Mouse (Mus musculus) liver, adult 2 months (tissue): ENCODE results near the gene Atg16l2. TPM values are rescaled to one million over a fixed set of nuclear protein-coding genes. Genes with fewer than 3 reads are reported as not detected.
A peak's percentile ranks its signal among the peaks of the same experiment; 100 is the strongest.

Source experiments
- DNase-seq: peaks from one replicate; pipeline ENCODE4 v3.0.0-alpha.2; 2011; ENCODE audit warnings: low read depth, low spot score; ENCODE audit errors: extremely low read depth
- H3K27ac ChIP-seq: fragments of 200-500 bp; replicated peaks from 2 replicates; pipeline ENCODE4 v1.5.1; 2012; ENCODE audit warnings: low read depth, mild to moderate bottlenecking, control low read depth, inconsistent platforms, low read length; ENCODE audit not compliant: insufficient read depth
- H3K27me3 ChIP-seq: fragments of 200-500 bp; 2 replicates; pipeline ENCODE4 v1.6.1; 2012; ENCODE audit warnings: mild to moderate bottlenecking, moderate library complexity, low read length, inconsistent platforms; ENCODE audit not compliant: control insufficient read depth, insufficient read depth
- H3K36me3 ChIP-seq: fragments of 200-500 bp; 2 replicates; pipeline ENCODE4 v1.6.1; 2012; ENCODE audit warnings: low read length, inconsistent platforms; ENCODE audit not compliant: control insufficient read depth, insufficient read depth
- H3K4me1 ChIP-seq: fragments of 200-500 bp; 2 replicates; pipeline ENCODE4 v1.6.1; 2011; ENCODE audit warnings: low read length; ENCODE audit not compliant: control insufficient read depth, insufficient read depth
- H3K4me3 ChIP-seq: fragments of 200-500 bp; 2 replicates; pipeline ENCODE4 v1.5.1; 2011; ENCODE audit warnings: low read depth, mild to moderate bottlenecking, control low read depth, low read length, moderate library complexity; ENCODE audit not compliant: insufficient read depth
- H3K79me2 ChIP-seq: fragments of 200-500 bp; 2 replicates; pipeline ENCODE4 v1.6.1; 2012; ENCODE audit warnings: inconsistent platforms, mild to moderate bottlenecking, low read length, moderate library complexity; ENCODE audit not compliant: control insufficient read depth, insufficient read depth
- H3K9ac ChIP-seq: fragments of 200-500 bp; 2 replicates; pipeline ENCODE4 v1.6.1; 2012; ENCODE audit warnings: low read depth, mild to moderate bottlenecking, control low read depth, inconsistent platforms, low read length
- CTCF ChIP-seq: fragments of 200-500 bp; IDR thresholded peaks from 2 replicates; pipeline ENCODE4 v1.5.1; 2011; ENCODE audit warnings: low read depth, low read length, control low read depth
- POLR2A ChIP-seq: fragments of 200-500 bp; IDR thresholded peaks from 2 replicates; pipeline ENCODE4 v1.6.1; 2011; ENCODE audit warnings: low read length, control low read depth; ENCODE audit not compliant: insufficient read depth; ENCODE audit errors: extremely low read depth
- WGBS: fragments of 180-500 bp; shearing (Covaris S2); methylation state at CpG from one replicate; pipeline ENCODE4 v1.1.7; 2018; 5-methylcytosine and 5-hydroxymethylcytosine counted together
- polyA plus RNA-seq: library from polyadenylated mRNA; depleted of rRNA; stranded (reverse); fragments of >200 nt; gene quantifications from 2 replicates; pipeline ENCODE4 v1.2.3, GENCODE M21; 2012
- total RNA-seq: library from RNA; depleted of rRNA; stranded (reverse); fragments of >200 nt; gene quantifications from 2 replicates; pipeline ENCODE4 v1.2.3, GENCODE M21; 2014

Gene Atg16l2
- total and polyA plus RNA-seq, 2 experiments = 9.1 to 13.8 TPM

- H3K36me3 ChIP-seq = peaks cover 14% of the 10 kb centered on the region
- peaks cover 17% of the 10 kb centered on the region for H3K4me1 ChIP-seq
- 2% methylated on average over 57 of the region's 61 CpGs for WGBS
- peak overlapping the region; percentile 98 for H3K27ac ChIP-seq
- no peaks in the 10 kb centered on the region for H3K27me3 ChIP-seq
- H3K4me3 ChIP-seq = peak overlapping the region; percentile 73
- peaks cover 13% of the 10 kb centered on the region; the same call in 1 of the 2 replicates for H3K79me2 ChIP-seq
- no peak; the same call in 1 of the 2 replicates for TF ChIP-seq POLR2A
- no peak for TF ChIP-seq CTCF
- no peak for DNase-seq
- H3K9ac ChIP-seq = peak overlapping the region; percentile 96
Measured at GRCm38 (mm10) chr7:101321218-101321827, 19.3 kb upstream of the Atg16l2 start.

- Histone ChIP-seq H3K4me3 (peak overlapping the region; percentile 73), H3K9ac (peak overlapping the region; percentile 96), H3K27me3 (no peaks in the 10 kb centered on the region), H3K27ac (peak overlapping the region; percentile 100), H3K4me1 (peaks cover 14% of the 10 kb centered on the region), H3K36me3 (peaks cover 13% of the 10 kb centered on the region), H3K79me2 (peaks cover 13% of the 10 kb centered on the region; the same call in 1 of the 2 replicates)
- TF ChIP-seq POLR2A = peak; percentile 67; the same call in 1 of the 2 replicates
- TF ChIP-seq CTCF = no peak
- peak; percentile 90 for DNase-seq
- 3% methylated on average over 32 of the region's 37 CpGs for WGBS
Measured at GRCm38 (mm10) chr7:101320399-101321217, 18.6 kb upstream of the Atg16l2 start.

- Histone ChIP-seq H3K4me1 (peaks cover 6% of the 10 kb centered on the region), H3K27me3 (no peaks in the 10 kb centered on the region), H3K27ac (peak overlapping the region; percentile 100), H3K9ac (peak overlapping the region; percentile 7), H3K79me2 (peaks cover 13% of the 10 kb centered on the region; the same call in 1 of the 2 replicates), H3K4me3 (no peak overlapping the region), H3K36me3 (peaks cover 5% of the 10 kb centered on the region; the same call in 1 of the 2 replicates)
- DNase-seq = no peak
- 53% methylated on average over 1 of the region's 1 CpGs for WGBS
- TF ChIP-seq POLR2A (no peak), CTCF (no peak)
Measured at GRCm38 (mm10) chr7:101319796-101320195, 17.7 kb upstream of the Atg16l2 start.

- no peak for DNase-seq
- H3K27ac ChIP-seq = no peak overlapping the region
- H3K4me3 ChIP-seq = no peak overlapping the region
- peaks cover 4% of the 10 kb centered on the region; the same call in 1 of the 2 replicates for H3K36me3 ChIP-seq
- no peak overlapping the region for H3K9ac ChIP-seq
- no peaks in the 10 kb centered on the region for H3K27me3 ChIP-seq
- 68% methylated on average over 4 of the region's 4 CpGs for WGBS
- TF ChIP-seq CTCF (no peak), POLR2A (no peak)
- peaks cover 6% of the 10 kb centered on the region for H3K4me1 ChIP-seq
- peaks cover 13% of the 10 kb centered on the region; the same call in 1 of the 2 replicates for H3K79me2 ChIP-seq
Measured at GRCm38 (mm10) chr7:101318848-101319247, 16.8 kb upstream of the Atg16l2 start.

GRCm38 (mm10) chr7:101317014-101317413 is 15.0 kb upstream of the Atg16l2 start, which contains the start of gene Stard10:
Gene Stard10 (plus strand): TSS chr7:101317086.
- TF ChIP-seq CTCF (no peak), POLR2A (no peak)
- DNase-seq = no peak
- 90% methylated on average over 3 of the region's 3 CpGs for WGBS
- no peak within 1 kb of the TSS for H3K4me3 ChIP-seq
- H3K27me3 ChIP-seq = no peaks in the 10 kb centered on the region
- peaks cover 6% of the 10 kb centered on the region for H3K4me1 ChIP-seq
- no peak within 1 kb of the TSS for H3K9ac ChIP-seq
- no peaks in the 10 kb centered on the region for H3K36me3 ChIP-seq
- peaks cover 9% of the 10 kb centered on the region; the same call in 1 of the 2 replicates for H3K79me2 ChIP-seq
- H3K27ac ChIP-seq = no peak within 1 kb of the TSS
